Mouse (Mus musculus): Measurements from ENCODE around the gene Cbfa2t2. TPM values are rescaled to one million over a fixed set of nuclear protein-coding genes. Genes with fewer than 3 reads are reported as not detected.

Cbfa2t2 gene
- polyA plus RNA-seq (2012; ENCODE audit: insufficient read depth, low replicate concordance): 1.2 and 3.0 TPM in 2 replicates

- Histone ChIP-seq H3K4me3 (replicated peaks) (peak within 1 kb of the TSS; percentile 96), H3K36me3 (replicated peaks; ENCODE audit: low read length) (no peaks in the 10 kb centered on the region), H3K27me3 (replicated peaks) (no peaks in the 10 kb centered on the region), H3K9me3 (no peaks in the 10 kb centered on the region), H3K4me1 (peaks cover 41% of the 10 kb centered on the region)
- TF ChIP-seq GATA1 (IDR thresholded peaks at IDR 0.05; ENCODE audit: borderline replicate concordance, low read length) (no peak), FLI1 (IDR thresholded peaks at IDR 0.05; ENCODE audit: low read length) (no peak)
These were observed at the start of gene Cbfa2t2 for GRCm38 (mm10) chr2:154436458-154437190. TSS of gene Cbfa2t2 (plus strand) at chr2:154436481.

- peaks cover 13% of the 10 kb centered on the region for H3K4me1 ChIP-seq
- no peak overlapping the region for H3K4me3 ChIP-seq (replicated peaks)
- no peaks in the 10 kb centered on the region for H3K36me3 ChIP-seq (replicated peaks; ENCODE audit: low read length)
- H3K9me3 ChIP-seq: no peaks in the 10 kb centered on the region
- TF ChIP-seq FLI1 (IDR thresholded peaks at IDR 0.05; ENCODE audit: low read length) (no peak), GATA1 (IDR thresholded peaks at IDR 0.05; ENCODE audit: borderline replicate concordance, low read length) (no peak)
- H3K27me3 ChIP-seq (replicated peaks): peaks cover 13% of the 10 kb centered on the region
These were observed 45.9 kb upstream of the Cbfa2t2 start for GRCm38 (mm10) chr2:154390180-154390964.

GRCm38 (mm10) chr2:154394602-154395001 is 41.7 kb upstream of the Cbfa2t2 start:
- Histone ChIP-seq H3K4me3 (replicated peaks) (no peak overlapping the region), H3K36me3 (replicated peaks; ENCODE audit: low read length) (no peaks in the 10 kb centered on the region), H3K4me1 (peaks cover 7% of the 10 kb centered on the region), H3K27me3 (replicated peaks) (peaks cover 27% of the 10 kb centered on the region), H3K9me3 (no peaks in the 10 kb centered on the region)
- TF ChIP-seq FLI1 (IDR thresholded peaks at IDR 0.05; ENCODE audit: low read length) (no peak), GATA1 (IDR thresholded peaks at IDR 0.05; ENCODE audit: borderline replicate concordance, low read length) (no peak)

DNA sequence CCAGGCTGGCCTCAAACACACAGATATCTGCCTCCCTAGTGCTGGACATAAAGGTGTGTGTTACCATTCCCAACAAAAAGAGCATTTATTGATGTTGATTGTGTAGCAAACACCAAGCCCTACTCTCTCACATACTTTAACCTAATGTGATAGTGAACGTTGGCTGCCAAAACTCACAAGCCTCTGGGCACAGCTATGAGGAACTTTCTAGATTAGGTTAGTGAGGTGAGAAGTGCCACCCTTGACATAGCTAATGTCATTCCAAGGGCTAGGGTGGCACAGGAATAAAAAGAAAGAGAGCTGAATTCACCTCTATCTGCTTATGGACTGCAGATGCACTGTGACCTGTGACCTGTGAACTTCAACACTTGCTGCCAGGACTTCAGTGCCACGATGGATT is 39.8 kb upstream of the Cbfa2t2 start:
- Histone ChIP-seq H3K27me3 (replicated peaks) (peaks cover 34% of the 10 kb centered on the region), H3K4me3 (replicated peaks) (no peak overlapping the region), H3K4me1 (no peaks in the 10 kb centered on the region), H3K36me3 (replicated peaks; ENCODE audit: low read length) (no peaks in the 10 kb centered on the region), H3K9me3 (no peaks in the 10 kb centered on the region)
- TF ChIP-seq GATA1 (IDR thresholded peaks at IDR 0.05; ENCODE audit: borderline replicate concordance, low read length): no peak
- TF ChIP-seq FLI1 (IDR thresholded peaks at IDR 0.05; ENCODE audit: low read length): no peak

- no peak for TF ChIP-seq FLI1 (IDR thresholded peaks at IDR 0.05; ENCODE audit: low read length)
- H3K4me3 ChIP-seq (replicated peaks): no peak overlapping the region
- H3K4me1 ChIP-seq: no peaks in the 10 kb centered on the region
- no peaks in the 10 kb centered on the region for H3K9me3 ChIP-seq
- H3K27me3 ChIP-seq (replicated peaks): peaks cover 33% of the 10 kb centered on the region
- no peaks in the 10 kb centered on the region for H3K36me3 ChIP-seq (replicated peaks; ENCODE audit: low read length)
These were observed 38.0 kb upstream of the Cbfa2t2 start for GRCm38 (mm10) chr2:154398267-154398666.

GRCm38 (mm10) chr2:154399325-154399724 is 37.0 kb upstream of the Cbfa2t2 start:
- H3K4me1 ChIP-seq: no peaks in the 10 kb centered on the region
- no peaks in the 10 kb centered on the region for H3K36me3 ChIP-seq (replicated peaks; ENCODE audit: low read length)
- TF ChIP-seq GATA1 (IDR thresholded peaks at IDR 0.05; ENCODE audit: borderline replicate concordance, low read length) (no peak), FLI1 (IDR thresholded peaks at IDR 0.05; ENCODE audit: low read length) (no peak)
- H3K9me3 ChIP-seq: no peaks in the 10 kb centered on the region
- no peak overlapping the region for H3K4me3 ChIP-seq (replicated peaks)
- H3K27me3 ChIP-seq (replicated peaks): peaks cover 36% of the 10 kb centered on the region

- Histone ChIP-seq H3K36me3 (replicated peaks; ENCODE audit: low read length) (no peaks in the 10 kb centered on the region), H3K27me3 (replicated peaks) (peaks cover 53% of the 10 kb centered on the region)
- TF ChIP-seq GATA1 (IDR thresholded peaks at IDR 0.05; ENCODE audit: borderline replicate concordance, low read length): no peak
- TF ChIP-seq FLI1 (IDR thresholded peaks at IDR 0.05; ENCODE audit: low read length): no peak
These were observed 34.3 kb upstream of the Cbfa2t2 start for GRCm38 (mm10) chr2:154401976-154402375.

GRCm38 (mm10) chr2:154402811-154403210 is 33.5 kb upstream of the Cbfa2t2 start:
- Histone ChIP-seq H3K27me3 (replicated peaks) (peaks cover 61% of the 10 kb centered on the region), H3K4me1 (peaks cover 10% of the 10 kb centered on the region), H3K36me3 (replicated peaks; ENCODE audit: low read length) (no peaks in the 10 kb centered on the region), H3K9me3 (0 out of 2 replicates have a peak, but pooled peaks cover 5% of the 10 kb centered on the region), H3K4me3 (replicated peaks) (no peak overlapping the region)
- TF ChIP-seq GATA1 (IDR thresholded peaks at IDR 0.05; ENCODE audit: borderline replicate concordance, low read length) (no peak), FLI1 (IDR thresholded peaks at IDR 0.05; ENCODE audit: low read length) (no peak)

More at GRCm38 (mm10) chr2:154401976-154402375, 34.3 kb upstream of the Cbfa2t2 start:
- Histone ChIP-seq H3K4me1 (peaks cover 2% of the 10 kb centered on the region; the same call in 1 of the 2 replicates), H3K4me3 (replicated peaks) (no peak overlapping the region), H3K9me3 (0 out of 2 replicates have a peak, but pooled peaks cover 1% of the 10 kb centered on the region)

- no peak for TF ChIP-seq FLI1 (IDR thresholded peaks at IDR 0.05; ENCODE audit: low read length)
- no peak for TF ChIP-seq GATA1 (IDR thresholded peaks at IDR 0.05; ENCODE audit: borderline replicate concordance, low read length)
- H3K9me3 ChIP-seq: 0 out of 2 replicates have a peak, but pooled peaks cover 5% of the 10 kb centered on the region
These were observed 30.8 kb upstream of the Cbfa2t2 start for GRCm38 (mm10) chr2:154405447-154405994.

More at GRCm38 (mm10) chr2:154405447-154405994, 30.8 kb upstream of the Cbfa2t2 start:
- Histone ChIP-seq H3K27me3 (replicated peaks) (peaks cover 62% of the 10 kb centered on the region), H3K4me1 (peaks cover 24% of the 10 kb centered on the region), H3K36me3 (replicated peaks; ENCODE audit: low read length) (no peaks in the 10 kb centered on the region), H3K4me3 (replicated peaks) (no peak overlapping the region)
